Mouse (Mus musculus) kidney, adult 8-10 months (tissue): ENCODE measurements around the gene Nanog.
"Not testable (repeated sequence)": the region's sequence is repeated elsewhere in the genome, so short reads cannot be mapped to it uniquely, and the experiment has no call there.

Source experiments
- DNase-seq, 2 experiments: peaks; one replicate each; pipeline ENCODE4 v3.0.0; 2022

The Nanog gene

GRCm38 (mm10) chr6:122703706-122704105 lies 3.6 kb upstream of the Nanog start:
- DNase-seq, result no peak

DNA sequence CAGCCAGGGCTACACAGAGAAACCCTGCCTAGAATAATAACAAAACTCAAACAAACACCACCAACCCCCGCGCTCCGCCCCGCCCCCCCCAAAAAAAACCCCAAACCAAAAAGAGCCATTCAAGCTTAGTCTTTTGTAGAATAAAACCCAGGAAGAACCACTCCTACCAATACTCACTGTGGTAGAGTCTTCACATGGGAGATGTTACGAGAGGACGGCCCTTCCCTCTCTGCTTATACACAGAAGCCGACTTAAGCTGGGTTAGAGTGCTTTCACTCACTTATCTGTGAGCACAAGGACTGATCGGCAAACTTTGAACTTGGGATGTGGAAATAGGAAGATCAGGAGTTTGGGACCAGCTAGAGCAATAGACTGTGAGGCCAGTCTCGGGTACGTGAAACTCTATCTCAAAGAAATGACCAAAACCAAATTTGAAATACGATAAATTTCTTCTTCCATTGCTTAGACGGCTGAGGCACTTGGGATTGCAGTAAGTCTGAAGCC lies 900 bp upstream of the Nanog start:
- DNase-seq, result no peak

DNA sequence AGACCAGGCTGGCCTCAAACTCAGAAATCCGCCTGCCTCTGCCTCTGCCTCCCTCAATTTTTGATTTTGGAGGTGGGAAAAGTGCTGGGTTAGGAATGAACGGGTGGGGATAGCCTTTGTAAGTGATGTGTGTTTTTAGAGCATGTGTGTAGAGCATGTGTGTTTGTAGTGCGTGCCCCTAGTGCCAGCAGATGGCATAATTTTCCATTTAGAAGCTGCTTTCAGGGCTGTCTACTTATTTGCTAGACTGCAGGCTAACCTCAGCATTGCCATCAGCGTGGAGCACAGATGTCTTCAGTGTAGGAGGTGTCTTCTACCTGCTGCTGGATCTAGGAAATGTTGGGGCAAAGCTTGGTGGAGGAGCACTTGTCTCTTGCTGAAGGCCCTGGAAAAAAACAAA lies 1.5 kb downstream of the Nanog start:
- DNase-seq, result no peak

GRCm38 (mm10) chr6:122711455-122711854 lies 4.2 kb downstream of the Nanog start:
- no peak for DNase-seq

DNA sequence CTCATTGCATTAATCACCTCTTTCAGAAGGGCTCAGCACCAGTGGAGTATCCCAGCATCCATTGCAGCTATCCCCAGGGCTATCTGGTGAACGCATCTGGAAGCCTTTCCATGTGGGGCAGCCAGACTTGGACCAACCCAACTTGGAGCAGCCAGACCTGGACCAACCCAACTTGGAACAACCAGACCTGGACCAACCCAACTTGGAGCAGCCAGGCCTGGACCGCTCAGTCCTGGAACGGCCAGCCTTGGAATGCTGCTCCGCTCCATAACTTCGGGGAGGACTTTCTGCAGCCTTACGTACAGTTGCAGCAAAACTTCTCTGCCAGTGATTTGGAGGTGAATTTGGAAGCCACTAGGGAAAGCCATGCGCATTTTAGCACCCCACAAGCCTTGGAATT lies 5.8 kb downstream of the Nanog start:
- DNase-seq, result not testable (repeated sequence)

- no peak for DNase-seq
These were observed 7.5 kb downstream of the Nanog start for GRCm38 (mm10) chr6:122714707-122715365.

DNA sequence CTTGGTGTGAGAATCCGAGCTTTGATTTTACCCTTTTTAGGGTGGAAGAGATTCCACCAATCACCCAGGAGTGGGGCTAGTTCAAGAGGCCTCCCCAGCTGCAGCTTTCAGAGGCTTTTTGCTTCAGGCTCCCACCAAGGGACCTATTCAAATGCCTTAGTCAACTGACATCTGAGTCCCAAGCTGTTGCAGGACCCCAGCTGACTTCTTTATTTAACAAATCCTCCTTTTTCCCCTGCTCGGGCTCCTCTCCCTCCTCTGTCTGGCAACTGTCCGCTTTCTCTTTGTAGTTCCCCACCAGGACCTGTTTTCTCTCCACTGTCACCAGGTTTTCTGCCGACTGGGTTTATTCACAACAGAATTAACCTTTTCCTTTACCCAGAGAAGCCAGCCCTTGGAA lies 8.6 kb downstream of the Nanog start:
- DNase-seq, result no peak

DNA sequence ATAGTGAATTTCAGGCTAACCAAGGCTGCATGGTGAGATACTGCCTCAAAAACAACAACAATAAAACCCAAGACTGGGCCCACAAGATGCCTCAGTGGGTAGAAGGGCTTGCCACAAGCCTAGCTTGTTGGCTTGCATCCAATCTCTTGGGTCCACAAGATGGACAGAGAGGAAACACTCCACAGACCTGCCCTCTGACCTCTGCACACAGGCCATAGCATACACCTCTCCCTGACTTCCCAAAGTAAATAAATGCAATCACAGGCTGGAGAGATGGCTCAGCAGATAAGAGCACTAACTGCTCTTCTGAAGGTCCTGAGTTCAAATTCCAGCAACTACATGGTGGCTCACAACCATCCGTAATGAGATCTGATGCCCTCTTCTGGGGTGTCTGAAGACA lies 10.9 kb downstream of the Nanog start:
- DNase-seq, result not testable (repeated sequence)

DNA sequence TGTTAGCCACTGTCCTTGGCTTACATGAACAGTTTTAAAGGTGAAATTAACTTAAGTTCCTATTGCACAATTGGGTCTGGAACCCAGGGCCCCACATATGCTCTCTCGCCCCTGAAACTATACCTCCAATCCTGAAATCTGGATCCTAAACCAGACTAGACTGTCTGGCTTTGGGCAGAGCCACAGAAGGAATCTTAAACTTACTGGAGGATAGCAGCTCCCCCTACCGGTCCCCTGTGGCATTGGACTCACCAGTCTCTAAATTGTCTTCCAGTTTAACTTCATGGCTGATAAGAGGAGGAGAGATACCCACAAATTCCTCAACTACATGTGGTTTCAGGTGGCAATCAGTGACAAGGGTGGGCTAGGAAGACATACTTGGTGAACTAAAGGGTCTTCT lies 12.7 kb downstream of the Nanog start:
- peak; percentile 32 to 80 for DNase-seq

DNA sequence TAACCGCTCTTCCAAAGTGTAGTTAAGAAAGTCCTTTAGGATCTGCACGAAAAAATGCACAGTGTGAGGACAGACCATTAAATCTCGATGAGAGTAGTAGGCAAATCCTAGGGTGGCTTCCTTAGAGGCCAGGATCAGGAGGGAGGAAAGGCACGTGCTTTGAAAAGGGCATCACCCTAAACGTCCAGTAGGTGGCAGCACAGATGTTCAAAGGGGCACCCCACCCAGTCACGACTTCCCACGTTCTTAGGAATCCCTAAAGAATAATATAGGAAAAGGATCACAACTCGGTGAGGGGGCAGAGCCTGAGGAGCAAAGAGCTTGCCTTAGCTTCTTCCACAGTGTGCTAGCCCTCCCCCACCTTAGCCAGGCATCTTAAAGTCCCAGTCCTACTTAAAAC lies 32.7 kb downstream of the Nanog start:
- DNase-seq, result peak; percentile 38 to 63

DNA sequence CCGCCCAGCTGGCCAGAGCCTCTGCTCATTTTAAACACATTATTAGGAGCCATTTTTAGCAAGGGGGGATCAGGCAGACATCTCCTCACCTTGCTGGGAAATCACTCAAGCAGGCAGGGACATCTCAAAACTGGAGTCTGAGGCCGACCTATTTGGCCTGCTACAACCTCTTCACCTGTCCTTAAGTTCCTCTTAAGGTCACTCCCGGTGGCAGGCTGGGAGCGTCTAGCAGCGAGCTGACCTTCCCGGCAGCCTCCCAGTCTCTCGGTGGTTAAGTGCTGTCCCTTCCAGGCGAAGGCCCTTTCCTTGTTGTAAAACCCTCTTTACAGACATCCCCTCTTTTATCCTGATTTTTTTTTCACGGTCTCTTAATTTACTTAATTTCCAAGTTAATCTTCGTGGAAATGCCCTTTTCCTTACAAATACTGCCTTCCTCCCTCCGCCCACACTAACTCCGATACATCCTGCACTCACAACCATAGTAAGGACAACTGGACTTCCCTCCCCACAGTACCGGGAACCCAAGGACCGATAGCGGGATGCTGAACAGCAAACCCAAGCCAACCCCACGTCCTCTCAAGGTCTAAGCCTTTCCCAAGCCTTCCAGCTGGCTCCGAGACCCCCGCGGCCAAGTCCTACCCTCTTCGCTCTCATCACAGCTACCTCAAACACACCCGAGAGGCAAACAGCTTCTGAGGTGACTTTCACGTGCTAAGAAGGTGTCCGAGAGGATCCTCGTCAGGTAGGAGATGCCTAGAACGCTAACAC lies 34.4 kb downstream of the Nanog start:
- no peak for DNase-seq

- DNase-seq, result peak in 1 of 2 experiments; percentile 12
These were observed 35.1 kb downstream of the Nanog start for GRCm38 (mm10) chr6:122742228-122742899.

- no peak for DNase-seq
These were observed 36.1 kb downstream of the Nanog start for GRCm38 (mm10) chr6:122743353-122743752.

- DNase-seq, result no peak
These were observed 37.4 kb downstream of the Nanog start for GRCm38 (mm10) chr6:122744505-122745249.

DNA sequence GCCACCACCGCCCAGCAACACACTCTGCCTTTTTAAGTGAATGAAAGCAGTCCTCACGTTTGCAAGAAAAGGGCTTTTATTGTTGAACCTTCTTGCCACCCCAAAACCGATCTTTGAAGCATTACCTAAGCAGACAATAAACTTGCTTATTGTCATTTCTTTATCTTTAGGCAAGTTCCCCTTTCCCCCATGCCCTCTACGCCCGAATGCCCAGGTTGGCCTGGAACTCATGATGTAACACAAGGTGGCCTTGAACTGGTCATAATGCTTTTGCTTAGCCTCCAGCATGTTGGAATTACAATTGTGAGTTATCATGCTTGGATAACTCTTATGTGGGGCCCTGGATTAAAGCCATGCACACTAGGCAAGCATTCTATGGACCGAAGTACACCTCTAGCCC lies 43.3 kb downstream of the Nanog start:
- no peak for DNase-seq

- no peak for DNase-seq
These were observed 48.6 kb downstream of the Nanog start for GRCm38 (mm10) chr6:122755913-122756312.

DNA sequence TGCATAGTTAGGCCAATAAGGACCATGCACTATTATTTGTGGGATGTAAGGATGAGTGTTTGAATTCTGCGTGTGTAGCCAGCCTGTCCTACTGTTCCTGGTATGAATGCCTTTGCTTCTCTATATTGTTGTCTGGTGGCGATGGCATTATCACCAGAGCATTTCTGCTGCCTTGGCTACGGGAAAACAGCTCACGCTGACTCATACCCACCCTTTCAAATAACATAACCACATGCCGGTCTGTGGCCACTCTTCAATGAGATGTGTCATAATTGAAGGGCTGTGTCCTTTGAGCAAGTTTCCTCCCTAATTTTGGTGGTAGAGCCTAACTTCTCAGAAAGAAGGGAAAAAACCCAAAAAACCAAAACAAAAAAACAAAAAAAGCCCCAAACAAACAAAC lies 51.4 kb downstream of the Nanog start:
- DNase-seq, result no peak

DNA sequence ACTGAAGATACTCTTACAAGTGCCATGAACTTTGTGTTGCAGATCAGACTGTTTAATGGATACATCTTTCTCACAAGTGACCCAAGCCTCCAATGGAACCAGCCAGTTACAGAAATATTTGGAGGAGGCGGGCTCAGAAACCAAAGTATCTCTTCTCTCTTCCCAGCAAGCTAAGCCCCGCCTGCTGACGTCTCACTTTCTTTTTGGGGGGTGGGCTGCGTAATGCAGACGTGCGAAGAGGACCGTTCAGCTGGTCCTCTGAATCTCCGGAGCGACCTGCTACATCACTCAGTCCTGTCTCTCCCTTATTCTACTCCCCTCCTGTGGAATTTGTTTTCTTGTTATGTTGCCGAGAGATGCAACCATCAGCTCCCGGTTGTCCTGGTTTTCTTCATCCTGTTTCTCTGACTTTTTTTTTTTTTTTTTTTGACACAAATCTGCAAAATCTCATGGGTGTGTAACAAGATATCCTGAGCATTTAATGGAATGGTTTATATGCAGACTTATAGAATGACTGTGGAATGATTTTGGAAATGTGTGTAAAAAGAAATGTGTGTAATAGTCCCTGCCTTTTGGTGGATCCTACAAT lies 53.8 kb downstream of the Nanog start:
- peak; percentile 24 to 29 for DNase-seq

GRCm38 (mm10) chr6:122761901-122762300 lies 54.6 kb downstream of the Nanog start:
- DNase-seq, result no peak

GRCm38 (mm10) chr6:122762480-122762879 lies 55.2 kb downstream of the Nanog start:
- DNase-seq, result no peak

- no peak for DNase-seq
These were observed 55.8 kb downstream of the Nanog start for GRCm38 (mm10) chr6:122762952-122763700.
